Mouse (Mus musculus): ENCODE data around the gene Rin2.

DNA sequence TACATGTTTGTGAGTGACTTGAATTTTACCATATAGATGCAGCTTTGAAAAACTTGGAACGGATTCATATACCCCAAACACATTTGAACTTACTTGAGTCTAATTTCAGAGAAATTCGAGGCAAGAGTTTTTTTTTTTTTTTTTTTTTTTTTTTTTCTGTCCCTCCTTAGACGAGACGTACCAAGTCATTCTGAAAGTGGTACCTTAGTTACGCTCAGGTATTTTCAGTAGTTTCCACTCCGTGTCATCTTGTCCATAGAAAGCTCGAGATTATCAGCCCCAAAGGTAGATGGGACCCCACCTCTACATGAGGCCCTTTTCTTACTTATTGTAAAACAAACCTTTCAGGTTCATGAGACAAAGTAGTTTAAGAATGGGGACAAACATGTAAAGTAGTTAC lies 55.9 kb downstream of the Rin2 start:
- TF ChIP-seq CTCF (IDR thresholded peaks at IDR 0.05; ENCODE audit: extremely low read depth, insufficient read length, insufficient replicate concordance, low read depth, low read length) (no peak), POLR2A (IDR thresholded peaks at IDR 0.05; ENCODE audit: low read depth, low read length) (no peak)

All from small intestine, adult 2 months (tissue).